Comparison of ENCODE assay signal across 20 mouse cellular contexts in genomic region chr4:148918707-148919447, GRCm38 (mm10).
DNase-seq lines count a peak whose midpoint lies in the region; ATAC-seq and TF ChIP-seq lines count a peak whose summit lies in the region.
"Had no signal": no experiment of that assay in that cellular context is flagged by ENCODE, and none has a peak within 500 bp of the region (broad histone marks: within the 10 kb centered on the region; RNA-seq: fewer than 3 reads in every experiment).

No protein-coding gene starts in this region.

- H3K9me3 ChIP-seq in heart, embryonic 12.5 days (replicated peaks) = no peaks in the 10 kb centered on the region
- no peaks in the 10 kb centered on the region for H3K9me3 ChIP-seq in kidney, postnatal 0 days (replicated peaks; ENCODE audit: low read length)
- no peaks in the 10 kb centered on the region for H3K9me3 ChIP-seq in limb, embryonic 12.5 days
- H3K9me3 ChIP-seq: embryonic facial prominence, embryonic 10.5 days; forebrain, embryonic 12.5 days; hindbrain, embryonic 13.5 days; megakaryocyte, embryonic 14.5 days had no signal

- no peak overlapping the region for H3K4me2 ChIP-seq in heart, embryonic 12.5 days
- H3K4me2 ChIP-seq in kidney, postnatal 0 days (ENCODE audit: low read length) = no peak overlapping the region
- H3K4me2 ChIP-seq in limb, embryonic 12.5 days = no peak overlapping the region
- H3K4me2 ChIP-seq: forebrain, embryonic 12.5 days; hindbrain, embryonic 13.5 days had no signal

- intact Hi-C loops in heart, postnatal 25 days (cut with DNase I) = no loop called here

- WGBS in heart, embryonic 12.5 days = 76% methylated on average over 15 of the region's 15 CpGs
- 32% methylated on average over 15 of the region's 15 CpGs for WGBS in kidney, adult 2 months
- WGBS in kidney, postnatal 0 days = 27% methylated on average over 15 of the region's 15 CpGs
- 48% methylated on average over 15 of the region's 15 CpGs for WGBS in limb, embryonic 12.5 days
- 58% methylated on average over 15 of the region's 15 CpGs for WGBS in cerebellum, adult 2 months

- 0 out of 2 replicates have a peak overlapping the region, but pooled peaks have one; percentile 29 for H3K27ac ChIP-seq in heart, embryonic 12.5 days (ENCODE audit: poor library complexity, severe bottlenecking)
- H3K27ac ChIP-seq in kidney, adult 2 months (ENCODE audit: insufficient read depth, low read depth, low read length) = peak overlapping the region; percentile 91
- H3K27ac ChIP-seq in kidney, postnatal 0 days = peak overlapping the region; percentile 72
- no peak overlapping the region for H3K27ac ChIP-seq in limb, embryonic 12.5 days
- H3K27ac ChIP-seq in cerebellum, adult 2 months (ENCODE audit: insufficient read depth, low read length) = no peak overlapping the region
- H3K27ac ChIP-seq: embryonic facial prominence, embryonic 10.5 days; forebrain, embryonic 12.5 days; hindbrain, embryonic 13.5 days; layer of hippocampus, adult 2 months had no signal

- H3K27me3 ChIP-seq in heart, embryonic 12.5 days (replicated peaks) = peaks cover 13% of the 10 kb centered on the region
- H3K27me3 ChIP-seq in kidney, adult 2 months (replicated peaks; ENCODE audit: control insufficient read depth, insufficient read depth, low read length) = no peaks in the 10 kb centered on the region
- H3K27me3 ChIP-seq in kidney, postnatal 0 days (ENCODE audit: insufficient read depth, low read length) = 0 out of 2 replicates have a peak, but pooled peaks cover 5% of the 10 kb centered on the region
- H3K27me3 ChIP-seq in limb, embryonic 12.5 days = peaks cover 62% of the 10 kb centered on the region
- peaks cover 1% of the 10 kb centered on the region; the same call in 1 of the 2 replicates for H3K27me3 ChIP-seq in cerebellum, adult 2 months (ENCODE audit: control insufficient read depth, insufficient read depth, low read length)

- no peak for TF ChIP-seq POLR2A in kidney, adult 2 months (IDR thresholded peaks at IDR 0.05; ENCODE audit: low read depth, low read length)
- TF ChIP-seq POLR2A in cerebellum, adult 2 months (IDR thresholded peaks at IDR 0.05; ENCODE audit: borderline replicate concordance, insufficient read depth, low read length) = no peak

- no peak for DNase-seq in heart, postnatal 25 days (ENCODE audit: low spot score)
- DNase-seq in kidney, adult 2 months = peak; percentile 82
- peak; percentile 84 for DNase-seq in kidney, postnatal 0 days (ENCODE audit: low spot score)
- DNase-seq in cerebellum, adult 2 months = no peak
- DNase-seq in cerebellum, adult 8-10 months = no peak
- DNase-seq in lung, postnatal 25 days (ENCODE audit: low spot score) = no peak
- DNase-seq: adrenal gland, postnatal 25 days; cerebellum, adult 11-12 months; liver; midbrain, embryonic 14.5 days; right cerebral cortex, postnatal 4 days; thymus, postnatal 25 days had no signal

- no peak for ATAC-seq in heart, embryonic 12.5 days (ENCODE audit: insufficient number of reproducible peaks, low FRiP score)
- peak; percentile 37; the same call in 1 of the 2 replicates for ATAC-seq in kidney, postnatal 0 days (replicated peaks; ENCODE audit: low FRiP score, low read depth)
- ATAC-seq in limb, embryonic 12.5 days (ENCODE audit: insufficient number of reproducible peaks, insufficient read depth, low FRiP score, low TSS enrichment, low read depth) = no peak
- ATAC-seq: lung, postnatal 0 days had no signal

- TF ChIP-seq CTCF in kidney, adult 2 months (conservative IDR thresholded peaks at IDR 0.05; ENCODE audit: insufficient read depth, insufficient read length, low read depth, low read length) = no peak
- TF ChIP-seq CTCF in kidney, postnatal 0 days (IDR thresholded peaks at IDR 0.05; ENCODE audit: low read depth) = no peak
- TF ChIP-seq CTCF in cerebellum, adult 2 months (IDR thresholded peaks at IDR 0.05; ENCODE audit: borderline replicate concordance, insufficient read depth, low read depth, low read length) = no peak

- 0 out of 2 replicates have a peak overlapping the region, but pooled peaks have one; percentile 9 for H3K9ac ChIP-seq in heart, embryonic 12.5 days
- 0 out of 2 replicates have a peak overlapping the region, but pooled peaks have one; percentile 24 for H3K9ac ChIP-seq in kidney, postnatal 0 days (ENCODE audit: low read depth, low read length)
- 0 out of 2 replicates have a peak overlapping the region, but pooled peaks have one; percentile 23 for H3K9ac ChIP-seq in limb, embryonic 12.5 days (replicated peaks)
- H3K9ac ChIP-seq: forebrain, embryonic 12.5 days; hindbrain, embryonic 13.5 days had no signal

- no peak overlapping the region for H3K4me3 ChIP-seq in heart, embryonic 12.5 days
- no peak overlapping the region for H3K4me3 ChIP-seq in kidney, adult 2 months (ENCODE audit: insufficient read depth, low read depth, low read length)
- H3K4me3 ChIP-seq in kidney, postnatal 0 days (replicated peaks; ENCODE audit: low read depth, low read length) = no peak overlapping the region
- no peak overlapping the region for H3K4me3 ChIP-seq in limb, embryonic 12.5 days (replicated peaks)
- no peak overlapping the region for H3K4me3 ChIP-seq in cerebellum, adult 2 months (replicated peaks; ENCODE audit: insufficient read depth, low read depth, low read length)
- H3K4me3 ChIP-seq: embryonic facial prominence, embryonic 10.5 days; forebrain, embryonic 12.5 days; hindbrain, embryonic 13.5 days; layer of hippocampus, adult 2 months; megakaryocyte, embryonic 14.5 days had no signal

- H3K36me3 ChIP-seq in heart, embryonic 12.5 days = no peaks in the 10 kb centered on the region; the same call in 1 of the 2 replicates
- H3K36me3 ChIP-seq in kidney, adult 2 months (ENCODE audit: control insufficient read depth, insufficient read depth, low read length) = no peaks in the 10 kb centered on the region
- no peaks in the 10 kb centered on the region for H3K36me3 ChIP-seq in kidney, postnatal 0 days (ENCODE audit: insufficient read depth, low read length)
- no peaks in the 10 kb centered on the region for H3K36me3 ChIP-seq in limb, embryonic 12.5 days
- H3K36me3 ChIP-seq: embryonic facial prominence, embryonic 10.5 days; forebrain, embryonic 12.5 days; hindbrain, embryonic 13.5 days had no signal

- H3K4me1 ChIP-seq in heart, embryonic 12.5 days (replicated peaks) = peaks cover 95% of the 10 kb centered on the region
- peaks cover 19% of the 10 kb centered on the region for H3K4me1 ChIP-seq in kidney, adult 2 months (ENCODE audit: control insufficient read depth, insufficient read depth, low read length)
- H3K4me1 ChIP-seq in kidney, postnatal 0 days (replicated peaks; ENCODE audit: insufficient read depth, low read length) = peaks cover 62% of the 10 kb centered on the region
- H3K4me1 ChIP-seq in limb, embryonic 12.5 days (replicated peaks) = peaks cover 85% of the 10 kb centered on the region
- H3K4me1 ChIP-seq in cerebellum, adult 2 months (ENCODE audit: control insufficient read depth, insufficient read depth, low read length) = peaks cover 5% of the 10 kb centered on the region; the same call in 1 of the 2 replicates
- H3K4me1 ChIP-seq: megakaryocyte, embryonic 14.5 days had no signal

Comparison
In these comparisons a context has a peak if more than half of its experiments do, and no peak if none do; other contexts are left out.
1. H3K27ac ChIP-seq: peak in heart, embryonic 12.5 days (single experiment), kidney, adult 2 months (single experiment) and kidney, postnatal 0 days (single experiment); none in limb, embryonic 12.5 days (single experiment) and cerebellum, adult 2 months (single experiment).
2. DNase-seq: peak in kidney, adult 2 months (single experiment) and kidney, postnatal 0 days (single experiment); none in heart, postnatal 25 days (single experiment), cerebellum, adult 2 months (0 of 2), cerebellum, adult 8-10 months (single experiment) and lung, postnatal 25 days (single experiment).
3. Peak in every context shown above with its lines, with median percentiles within 50 percentile points of each other: H3K9ac ChIP-seq.